Mouse (Mus musculus): ENCODE data around the gene Chmp1a.

- TF ChIP-seq E2F4 (IDR thresholded peaks at IDR 0.05; ENCODE audit: insufficient read depth) (no peak), POLR2AphosphoS2 (IDR thresholded peaks at IDR 0.05; ENCODE audit: insufficient read length, low read depth) (no peak), TCF12 (IDR thresholded peaks at IDR 0.05; ENCODE audit: insufficient read depth, poor library complexity, severe bottlenecking) (no peak), MYOD1 (IDR thresholded peaks at IDR 0.05; ENCODE audit: control insufficient read depth in 1 of 3, insufficient read length in 2 of 3, low read depth in 2 of 3) (no peak), REST (IDR thresholded peaks at IDR 0.05; ENCODE audit: insufficient read depth, insufficient read length) (no peak), POLR2A (IDR thresholded peaks at IDR 0.05; ENCODE audit: insufficient read length, low read depth) (no peak), TCF3 (IDR thresholded peaks at IDR 0.05; ENCODE audit: insufficient read length, low read depth) (no peak)
These were observed 21.9 kb downstream of the Chmp1a start for GRCm38 (mm10) chr8:123190678-123191077.

All from myocyte (in vitro differentiated cells).